In the genomic region with DNA sequence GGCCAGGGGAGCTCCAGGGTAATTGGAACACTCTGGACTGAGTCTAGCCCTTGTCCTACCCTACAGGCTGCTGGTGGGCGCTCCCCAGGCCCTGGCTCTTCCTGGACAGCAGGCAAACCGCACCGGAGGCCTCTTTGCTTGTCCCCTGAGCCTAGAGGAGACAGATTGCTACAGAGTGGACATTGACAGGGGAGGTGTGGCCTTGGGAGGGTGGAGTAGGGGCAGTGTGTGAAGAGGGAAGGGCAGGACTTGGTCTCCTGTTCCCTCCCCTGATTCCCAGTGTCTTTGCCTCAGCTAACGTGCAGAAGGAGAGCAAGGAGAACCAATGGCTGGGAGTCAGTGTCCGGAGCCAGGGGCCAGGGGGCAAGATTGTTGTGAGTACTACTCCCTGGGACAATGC, we compare ENCODE assay signal across 12 mouse cellular contexts. TPM values are rescaled to one million over a fixed set of nuclear protein-coding genes. Genes with fewer than 3 reads are reported as not detected.
A peak's percentile ranks its signal among the peaks of the same experiment; 100 is the strongest.
DNase-seq lines count a peak whose midpoint lies in the region; TF ChIP-seq lines count a peak whose summit lies in the region.
"Had no signal": no experiment of that assay in that cellular context is flagged by ENCODE, and none has a peak within 500 bp of the region (broad histone marks: within the 10 kb centered on the region; RNA-seq: fewer than 3 reads in every experiment).

No protein-coding gene starts in this region.

- peak overlapping the region; percentile 29; the same call in 1 of the 2 replicates for H3K4me3 ChIP-seq in small intestine, adult 2 months (ENCODE audit: low read depth, low read length)
- H3K4me3 ChIP-seq: embryonic facial prominence, embryonic 10.5 days; forebrain, embryonic 12.5 days; hindbrain, embryonic 13.5 days had no signal

- peak; percentile 50 to 58 for DNase-seq in cerebellum, postnatal 10 days
- no peak for DNase-seq in cerebellum, adult 9-10 months
- DNase-seq in left cerebral cortex, postnatal 4 days: peak; percentile 47
- DNase-seq in left cerebral cortex, adult 18-20 months (ENCODE audit: low spot score in 2 of 2): no peak
- DNase-seq in kidney, postnatal 10 days: peak; percentile 42
- DNase-seq in ovary, postnatal 36 days (ENCODE audit: low spot score): no peak
- DNase-seq in layer of hippocampus, postnatal 25 days (ENCODE audit: extremely low spot score in 1 of 2, low spot score in 1 of 2): no peak

- H3K27me3 ChIP-seq in small intestine, adult 2 months (ENCODE audit: control insufficient read depth, insufficient read depth, low read length): peaks cover 3% of the 10 kb centered on the region

- 21% methylated on average over 5 of the region's 5 CpGs for WGBS in small intestine, adult 2 months

- peak overlapping the region; percentile 52 for H3K27ac ChIP-seq in small intestine, adult 2 months (ENCODE audit: insufficient read depth, low read depth, low read length)
- H3K27ac ChIP-seq: embryonic facial prominence, embryonic 10.5 days; forebrain, embryonic 12.5 days; hindbrain, embryonic 13.5 days had no signal

- TF ChIP-seq POLR2A in small intestine, adult 2 months (IDR thresholded peaks at IDR 0.05; ENCODE audit: low read depth, low read length): peak; percentile 26; the same call in 1 of the 2 replicates

- TF ChIP-seq CTCF in small intestine, adult 2 months (IDR thresholded peaks at IDR 0.05; ENCODE audit: extremely low read depth, insufficient read length, insufficient replicate concordance, low read depth, low read length): no peak

- intact Hi-C loops in left cerebral cortex, postnatal 4 days (cut with DNase I): no loop called here

- no peaks in the 10 kb centered on the region for H3K36me3 ChIP-seq in small intestine, adult 2 months (ENCODE audit: control insufficient read depth, insufficient read depth, low read length)
- H3K36me3 ChIP-seq: embryonic facial prominence, embryonic 10.5 days; forebrain, embryonic 12.5 days; hindbrain, embryonic 13.5 days had no signal

- H3K4me1 ChIP-seq in small intestine, adult 2 months (ENCODE audit: control insufficient read depth, insufficient read depth, insufficient read length, low read length): peaks cover 7% of the 10 kb centered on the region; the same call in 1 of the 2 replicates

RNA-seq across cellular contexts. Expression of a gene that starts 5.4 kb away (rescaled TPM):
- 1 to 10 TPM; 8.9 to 9.1 TPM for total RNA-seq in left cerebral cortex, postnatal 4 days (2021)
- 10 to 100 TPM; 13.5 TPM for total RNA-seq in left cerebral cortex, adult 18-20 months (2021)
- 8.4 and 14.6 TPM in 2 replicates for polyA plus RNA-seq in small intestine, adult 2 months (2012; rRNA removed)
- total RNA-seq in layer of hippocampus, postnatal 25 days (2021): 10 to 100 TPM; 25.6 to 30.7 TPM

RNA-seq across cellular contexts. Expression of a gene that starts 15.1 kb away (rescaled TPM):
- total RNA-seq in left cerebral cortex, postnatal 4 days (2021): 10 to 100 TPM; 90.7 to 91.9 TPM
- total RNA-seq in left cerebral cortex, adult 18-20 months (2021): 10 to 100 TPM; 79.8 to 82.3 TPM
- 88.8 and 147 TPM in 2 replicates for polyA plus RNA-seq in small intestine, adult 2 months (2012; rRNA removed)
- total RNA-seq in layer of hippocampus, postnatal 25 days (2021): 100 to 1,000 TPM in 1 of 2 experiments, 10 to 100 TPM in 1; 86.8 to 102 TPM

RNA-seq across cellular contexts. Expression of a gene that starts 16.3 kb away (rescaled TPM):
- total RNA-seq in left cerebral cortex, postnatal 4 days (2021): 1 to 10 TPM; 5.4 to 6.1 TPM
- 1 to 10 TPM; 3.6 to 7.6 TPM for total RNA-seq in left cerebral cortex, adult 18-20 months (2021)
- 20.2 and 30.3 TPM in 2 replicates for polyA plus RNA-seq in small intestine, adult 2 months (2012; rRNA removed)
- total RNA-seq in layer of hippocampus, postnatal 25 days (2021): 1 to 10 TPM; 5.8 to 6.6 TPM

RNA-seq across cellular contexts. Expression of a gene that starts 21.8 kb away (rescaled TPM):
- not detected for total RNA-seq in left cerebral cortex, postnatal 4 days (2021)
- total RNA-seq in left cerebral cortex, adult 18-20 months (2021): not detected
- polyA plus RNA-seq in small intestine, adult 2 months (2012; rRNA removed): 27.6 and 32.2 TPM in 2 replicates
- total RNA-seq in layer of hippocampus, postnatal 25 days (2021): not detected
- total RNA-seq: left cerebral cortex, adult 8-10 months had no signal
- polyA plus RNA-seq: embryonic facial prominence, embryonic 10.5 days; forebrain, embryonic 12.5 days; hindbrain, embryonic 13.5 days had no signal

RNA-seq across cellular contexts. Expression of a gene that starts 38.2 kb away (rescaled TPM):
- 10 to 100 TPM; 52.7 to 64.3 TPM for total RNA-seq in left cerebral cortex, postnatal 4 days (2021)
- 10 to 100 TPM; 69.1 to 71.4 TPM for total RNA-seq in left cerebral cortex, adult 18-20 months (2021)
- 62.0 and 91.5 TPM in 2 replicates for polyA plus RNA-seq in small intestine, adult 2 months (2012; rRNA removed)
- 10 to 100 TPM; 76.6 to 84.7 TPM for total RNA-seq in layer of hippocampus, postnatal 25 days (2021)

Comparison
In these comparisons a context has a peak if more than half of its experiments do, and no peak if none do; other contexts are left out.
1. DNase-seq: peak in cerebellum, postnatal 10 days (2 of 2), left cerebral cortex, postnatal 4 days (single experiment) and kidney, postnatal 10 days (single experiment); none in cerebellum, adult 9-10 months (single experiment), left cerebral cortex, adult 18-20 months (0 of 2), ovary, postnatal 36 days (single experiment) and layer of hippocampus, postnatal 25 days (0 of 2).